ENCODE assay signal across 12 mouse cellular contexts in genomic region chrX:139665829-139666228, GRCm38 (mm10). TPM values are rescaled to one million over a fixed set of nuclear protein-coding genes. Genes with fewer than 3 reads are reported as not detected.
DNase-seq lines count a peak whose midpoint lies in the region; ATAC-seq and TF ChIP-seq lines count a peak whose summit lies in the region.
"Had no signal": no experiment of that assay in that cellular context is flagged by ENCODE, and none has a peak within 500 bp of the region (broad histone marks: within the 10 kb centered on the region; RNA-seq: fewer than 3 reads in every experiment).

No protein-coding gene starts in this region.

- H3K27ac ChIP-seq in kidney, postnatal 0 days: no peak overlapping the region
- no peak overlapping the region for H3K27ac ChIP-seq in kidney, embryonic 16.5 days (ENCODE audit: low read length)
- H3K27ac ChIP-seq: forebrain, embryonic 15.5 days; heart, embryonic 10.5 days; neural tube, embryonic 13.5 days had no signal

- H3K27me3 ChIP-seq in kidney, postnatal 0 days (ENCODE audit: insufficient read depth, low read length): no peaks in the 10 kb centered on the region
- H3K27me3 ChIP-seq in kidney, embryonic 16.5 days (ENCODE audit: insufficient read depth, low read length): no peaks in the 10 kb centered on the region; the same call in 1 of the 2 replicates

- peak; percentile 32 for DNase-seq in kidney, postnatal 0 days (ENCODE audit: low spot score)
- peak; percentile 4 for DNase-seq in thymus, postnatal 14 days
- no peak for DNase-seq in thymus, postnatal 36 days
- DNase-seq in embryo, embryonic 10.5 days (ENCODE audit: low spot score): peak; percentile 24
- no peak for DNase-seq in urinary bladder, adult 18-20 months (ENCODE audit: low spot score in 2 of 2)
- no peak for DNase-seq in spleen, postnatal 14 days (ENCODE audit: low spot score in 2 of 2)

- WGBS in kidney, postnatal 0 days: 78% methylated on average over 2 of the region's 2 CpGs
- WGBS in kidney, embryonic 16.5 days: 74% methylated on average over 2 of the region's 2 CpGs

- no peak for ATAC-seq in kidney, postnatal 0 days (replicated peaks; ENCODE audit: low FRiP score, low read depth)
- no peak for ATAC-seq in kidney, embryonic 16.5 days (ENCODE audit: low FRiP score, low TSS enrichment)
- ATAC-seq: forebrain, embryonic 15.5 days; hindbrain, embryonic 16.5 days had no signal

- H3K4me3 ChIP-seq in kidney, postnatal 0 days (replicated peaks; ENCODE audit: low read depth, low read length): no peak overlapping the region
- no peak overlapping the region for H3K4me3 ChIP-seq in kidney, embryonic 16.5 days (ENCODE audit: low read length)
- H3K4me3 ChIP-seq: forebrain, embryonic 15.5 days; heart, embryonic 10.5 days; neural tube, embryonic 13.5 days had no signal

- H3K4me1 ChIP-seq in kidney, postnatal 0 days (replicated peaks; ENCODE audit: insufficient read depth, low read length): no peaks in the 10 kb centered on the region
- H3K4me1 ChIP-seq in kidney, embryonic 16.5 days (ENCODE audit: insufficient read depth, low read length): no peaks in the 10 kb centered on the region
- H3K4me1 ChIP-seq: forebrain, embryonic 15.5 days; heart, embryonic 10.5 days; neural tube, embryonic 13.5 days had no signal

- no peak overlapping the region for H3K4me2 ChIP-seq in kidney, postnatal 0 days (ENCODE audit: low read length)
- H3K4me2 ChIP-seq in kidney, embryonic 16.5 days (replicated peaks; ENCODE audit: low read depth, low read length): no peak overlapping the region
- H3K4me2 ChIP-seq: forebrain, embryonic 15.5 days; neural tube, embryonic 13.5 days had no signal

- H3K9me3 ChIP-seq in kidney, postnatal 0 days (replicated peaks; ENCODE audit: low read length): no peaks in the 10 kb centered on the region
- H3K9me3 ChIP-seq in kidney, embryonic 16.5 days (ENCODE audit: low read length): no peaks in the 10 kb centered on the region
- H3K9me3 ChIP-seq: forebrain, embryonic 15.5 days; heart, embryonic 10.5 days; neural tube, embryonic 13.5 days had no signal

- no peaks in the 10 kb centered on the region for H3K36me3 ChIP-seq in kidney, postnatal 0 days (ENCODE audit: insufficient read depth, low read length)
- no peaks in the 10 kb centered on the region for H3K36me3 ChIP-seq in kidney, embryonic 16.5 days (ENCODE audit: insufficient read depth, low read length)
- H3K36me3 ChIP-seq: forebrain, embryonic 15.5 days; heart, embryonic 10.5 days; neural tube, embryonic 13.5 days had no signal

- TF ChIP-seq CTCF in kidney, postnatal 0 days (IDR thresholded peaks at IDR 0.05; ENCODE audit: low read depth): peak; percentile 66

- H3K9ac ChIP-seq in kidney, postnatal 0 days (ENCODE audit: low read depth, low read length): no peak overlapping the region
- H3K9ac ChIP-seq in kidney, embryonic 16.5 days (replicated peaks; ENCODE audit: low read length): no peak overlapping the region
- H3K9ac ChIP-seq: forebrain, embryonic 15.5 days; neural tube, embryonic 13.5 days had no signal

RNA-seq across cellular contexts. Expression of gene Tbc1d8b, which starts 19.0 kb away (rescaled TPM):
- 1.7 and 2.1 TPM in 2 replicates for polyA plus RNA-seq in kidney, postnatal 0 days (2015; fragmentation: Nextera tagmentation; extraction: Ambion mirVana)
- polyA plus RNA-seq in kidney, embryonic 16.5 days (2015; fragmentation: Nextera tagmentation; extraction: Ambion mirVana): 2.3 and 2.9 TPM in 2 replicates

RNA-seq across cellular contexts. Expression of gene Gm15013, which starts 48.5 kb away (rescaled TPM):
- 0.14 and 0.26 TPM in 2 replicates for polyA plus RNA-seq in kidney, postnatal 0 days (2015; fragmentation: Nextera tagmentation; extraction: Ambion mirVana)
- 0.20 TPM in 1 of 2 replicates, not detected in the other for polyA plus RNA-seq in kidney, embryonic 16.5 days (2015; fragmentation: Nextera tagmentation; extraction: Ambion mirVana)
- polyA plus RNA-seq: cortical plate, adult 2 months; forebrain, embryonic 15.5 days; hindbrain, embryonic 16.5 days; neural tube, embryonic 13.5 days had no signal

Comparison
In these comparisons a context has a peak if more than half of its experiments do, and no peak if none do; other contexts are left out.
1. DNase-seq: peak in kidney, postnatal 0 days (single experiment), thymus, postnatal 14 days (single experiment) and embryo, embryonic 10.5 days (single experiment); none in thymus, postnatal 36 days (0 of 2), urinary bladder, adult 18-20 months (0 of 2) and spleen, postnatal 14 days (0 of 2).